Mouse (Mus musculus): ENCODE results near the gene Hunk.

The Hunk gene

DNA sequence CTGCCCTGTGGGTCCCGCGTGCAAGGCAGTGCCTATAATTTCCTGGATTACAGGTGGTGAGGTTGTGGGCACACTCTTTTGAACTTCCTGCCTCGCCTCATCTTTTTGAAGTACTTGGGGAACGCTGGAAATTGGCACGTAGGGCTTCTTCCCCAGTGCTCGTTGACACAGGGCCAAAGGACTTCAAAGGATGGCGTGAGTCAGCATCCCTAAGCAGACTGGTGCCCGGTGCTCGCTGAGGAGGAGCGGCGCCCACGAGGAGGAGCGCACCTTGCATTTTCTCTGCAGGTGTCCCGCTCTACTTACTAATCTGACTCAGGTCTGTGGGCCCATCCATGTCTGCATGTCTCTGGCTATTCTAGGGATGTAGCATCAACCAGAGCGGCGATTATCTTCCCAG lies 4.9 kb downstream of the Hunk start:
- DNase-seq (ENCODE audit: low read depth, low spot score) = no peak

DNA sequence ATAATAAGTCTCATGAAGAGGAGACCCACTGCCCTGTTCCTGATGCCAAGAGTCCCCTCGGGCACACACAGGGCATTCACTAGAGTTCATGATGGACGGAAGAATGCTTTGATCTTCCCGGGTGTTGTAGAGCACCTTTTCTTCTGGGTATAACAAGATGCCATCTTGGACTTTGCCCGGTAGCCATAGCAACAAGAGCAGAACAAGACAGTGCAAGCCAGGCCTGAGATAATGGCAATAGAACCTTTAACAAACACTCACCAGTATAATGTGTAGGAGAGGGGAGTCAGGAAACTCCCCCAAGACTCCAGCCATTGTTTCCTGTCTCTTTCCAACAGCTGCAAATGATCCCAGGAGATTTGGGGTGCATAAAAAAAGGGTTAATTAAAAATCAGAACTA lies 8.9 kb downstream of the Hunk start:
- DNase-seq (ENCODE audit: low read depth, low spot score) = no peak

DNA sequence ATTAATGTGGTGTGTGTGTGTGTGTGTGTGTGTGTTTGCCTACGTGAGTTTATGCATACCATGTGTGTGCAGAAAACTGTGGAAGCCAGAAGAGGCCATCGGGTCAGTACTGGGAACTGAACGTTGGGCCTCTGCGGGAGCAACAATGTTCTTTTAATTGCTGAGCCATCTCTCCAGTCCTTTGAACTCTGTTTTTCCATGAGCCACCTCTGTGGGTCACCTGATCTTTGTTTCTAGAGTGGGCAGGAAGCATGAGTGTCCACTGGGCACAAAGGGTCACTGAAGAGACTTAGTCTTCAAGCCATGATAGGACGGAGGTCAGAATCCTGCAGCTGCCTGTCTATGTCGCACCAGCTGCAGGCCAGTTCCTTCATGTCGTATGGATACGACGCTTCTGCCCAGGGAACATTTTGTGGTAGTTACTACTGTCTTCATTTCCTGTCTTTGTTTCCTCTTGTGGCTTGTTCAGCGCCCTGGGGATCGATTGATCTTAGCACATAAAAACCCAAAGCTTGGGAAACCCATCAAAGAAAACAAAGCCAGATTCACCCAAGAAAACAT lies 10.3 kb downstream of the Hunk start:
- no peak for DNase-seq (ENCODE audit: low read depth, low spot score)

DNA sequence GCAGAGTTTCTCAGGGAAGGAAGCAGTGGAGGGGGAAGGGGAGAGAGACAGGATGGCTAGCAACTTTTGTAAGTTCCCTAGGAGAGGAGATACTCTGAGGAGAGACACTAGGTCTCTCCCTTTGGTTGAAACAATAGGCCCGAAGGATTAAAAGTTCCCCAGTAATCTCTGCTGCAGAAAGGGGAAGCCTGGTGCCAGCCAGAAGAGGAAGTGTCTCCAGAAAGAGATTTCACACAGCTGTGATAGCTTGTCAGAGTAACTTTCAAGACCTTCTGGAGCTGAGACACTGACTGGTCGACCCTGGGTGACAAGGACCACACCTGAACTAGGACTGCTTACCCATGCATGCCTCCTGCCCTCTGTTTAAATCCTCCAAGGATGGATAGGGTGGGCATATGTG lies 11.1 kb downstream of the Hunk start:
- DNase-seq (ENCODE audit: low read depth, low spot score) = no peak

DNA sequence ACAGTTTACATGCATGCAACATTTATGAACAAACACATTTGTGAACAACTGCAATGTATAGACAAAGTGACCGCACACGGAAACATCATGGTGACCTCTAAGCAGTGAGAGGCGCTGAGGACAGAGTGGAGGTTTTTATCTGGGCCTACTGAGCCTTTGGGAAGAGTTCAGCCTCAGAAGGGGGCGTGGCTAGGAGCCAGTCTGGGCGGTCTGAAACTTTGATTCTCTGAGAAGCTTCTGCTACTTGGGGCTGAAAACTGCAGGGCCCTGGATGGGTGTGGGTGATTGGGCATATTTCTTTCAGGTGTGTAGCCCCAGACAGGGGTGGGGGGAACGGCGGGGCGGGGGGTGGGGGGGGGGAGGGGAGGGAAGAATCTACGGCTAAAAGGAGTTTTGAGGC lies 14.5 kb downstream of the Hunk start:
- no peak for DNase-seq (ENCODE audit: low read depth, low spot score)

DNA sequence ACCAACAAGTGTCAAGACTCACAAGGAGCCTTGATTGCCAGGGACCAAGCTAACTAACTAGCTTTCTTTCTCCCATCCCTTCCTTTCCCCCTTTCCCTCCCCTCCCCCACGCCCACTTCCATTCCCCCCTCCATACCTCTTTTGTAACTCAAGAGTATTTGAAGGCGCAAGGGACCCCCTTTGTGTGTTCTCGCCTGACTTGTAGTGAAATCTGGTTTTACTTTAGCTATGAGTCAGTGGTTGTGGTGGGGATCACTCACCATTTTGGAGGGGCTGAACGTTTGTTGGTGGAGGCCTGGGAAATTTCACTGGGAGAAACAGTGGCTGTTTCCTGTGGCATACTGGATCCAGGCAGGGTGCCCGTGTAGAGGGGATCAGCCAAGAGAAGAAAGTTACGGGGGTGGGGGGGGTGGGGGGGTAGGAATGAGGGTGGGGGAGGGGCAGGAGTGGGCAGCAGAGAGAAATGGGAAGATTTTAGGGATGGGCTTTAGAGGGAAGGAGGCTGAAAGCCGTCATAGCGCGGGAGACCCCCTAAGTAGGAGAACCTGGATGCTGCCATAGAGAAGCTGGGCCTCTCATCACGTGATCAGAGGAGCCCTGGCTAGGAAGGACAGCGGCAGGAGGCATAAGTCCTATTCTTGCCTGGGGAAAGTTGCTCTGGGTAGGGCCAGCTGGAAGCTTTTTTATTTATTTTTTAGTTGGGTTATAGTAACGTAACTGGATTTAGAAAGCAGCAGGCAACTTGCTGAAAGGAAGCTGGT lies 15.3 kb downstream of the Hunk start:
- DNase-seq (ENCODE audit: low read depth, low spot score) = no peak

DNA sequence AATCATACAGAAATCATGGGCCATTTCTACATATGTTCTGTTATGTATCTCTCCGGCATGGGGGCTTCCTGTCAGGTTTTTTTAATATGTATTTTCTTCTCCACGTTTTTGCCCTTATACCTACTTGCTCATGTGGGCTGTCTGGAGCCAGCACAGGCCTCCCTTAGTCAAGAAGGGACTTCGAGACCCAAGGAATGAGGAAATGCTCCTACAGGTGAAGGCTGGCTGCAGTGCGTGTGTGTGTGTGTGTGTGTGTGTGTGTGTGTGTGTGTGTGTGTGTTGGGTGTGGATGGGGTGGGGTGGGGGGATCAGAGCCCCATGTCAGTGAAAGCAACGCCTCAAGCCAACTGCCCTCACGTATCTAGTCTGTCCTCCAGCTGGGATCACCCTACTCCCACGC lies 16.5 kb downstream of the Hunk start:
- no peak for DNase-seq (ENCODE audit: low read depth, low spot score)

DNA sequence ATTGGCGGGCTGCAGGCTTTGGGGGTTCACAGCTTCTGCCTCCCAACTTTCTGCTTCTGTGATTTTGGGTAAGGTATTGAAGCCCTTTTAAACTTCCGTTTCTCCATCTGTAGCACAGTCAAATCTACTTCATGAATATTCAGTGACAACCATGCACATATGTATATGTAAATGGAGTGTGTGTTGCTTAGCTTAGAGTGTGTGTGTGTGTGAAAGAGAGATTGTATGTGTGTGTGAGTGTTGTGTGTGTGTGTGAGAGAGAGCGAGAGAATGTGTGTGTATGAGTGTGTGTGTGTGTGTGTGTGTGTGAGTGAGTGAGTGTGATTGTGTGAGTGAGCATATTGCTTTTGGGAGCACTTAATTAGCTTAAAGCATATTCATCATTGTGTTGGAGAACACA lies 19.4 kb downstream of the Hunk start:
- no peak for DNase-seq (ENCODE audit: low read depth, low spot score)

DNA sequence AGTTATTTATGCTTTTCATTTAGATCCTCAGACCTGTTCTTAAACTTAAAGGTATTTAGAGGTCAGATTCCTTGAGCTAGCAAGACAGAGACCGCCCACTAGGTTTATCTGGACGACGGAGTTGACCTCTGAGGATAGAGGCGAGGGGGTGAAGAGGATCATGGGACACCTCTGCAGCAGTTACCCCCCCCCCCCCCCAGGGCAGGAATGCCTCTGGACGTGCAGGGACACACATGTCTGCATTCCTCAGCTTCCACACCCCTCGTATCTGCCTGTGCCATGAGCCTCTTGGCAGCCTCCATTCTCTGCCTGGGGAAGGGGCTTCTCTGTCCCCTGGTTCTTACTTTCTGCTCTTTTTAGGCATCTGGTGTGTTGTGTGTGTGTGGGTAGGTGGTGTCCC lies 19.8 kb downstream of the Hunk start:
- no peak for DNase-seq (ENCODE audit: low read depth, low spot score)

DNA sequence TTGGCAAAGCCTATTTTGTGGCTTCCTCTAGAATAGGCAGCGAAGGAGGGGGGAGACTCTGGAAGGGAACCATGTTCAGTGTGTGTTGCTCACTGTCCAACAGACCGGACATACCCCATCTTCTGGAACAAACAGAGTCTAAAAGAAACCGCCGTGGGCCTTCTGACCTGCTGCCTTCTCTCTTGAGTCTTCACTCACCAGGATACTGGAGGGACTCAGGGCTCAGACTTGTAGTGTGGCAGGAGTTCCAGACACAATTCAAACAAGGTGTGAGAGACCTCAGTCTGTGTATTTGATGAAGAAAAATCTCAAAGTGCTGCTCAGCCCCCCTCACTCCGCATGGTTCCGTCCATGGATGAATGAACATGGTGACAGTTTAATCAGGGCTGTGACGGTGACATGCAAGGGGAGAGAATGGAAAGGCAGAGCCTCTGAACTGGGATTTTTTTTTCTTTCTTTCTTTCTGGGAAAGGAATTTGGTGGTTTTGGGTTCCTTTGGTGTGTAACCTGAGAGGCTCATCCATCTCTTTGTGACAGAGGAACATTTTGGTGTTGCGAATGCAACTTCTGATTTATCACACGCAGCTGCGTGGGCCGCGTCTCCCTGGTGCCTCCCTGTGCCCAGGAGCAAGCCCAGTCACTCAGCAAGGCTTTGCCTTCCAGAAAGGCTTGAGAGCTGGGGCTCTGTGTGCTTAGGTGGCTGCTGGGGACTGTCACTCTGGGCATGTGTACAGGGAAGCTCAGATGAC lies 21.9 kb downstream of the Hunk start:
- DNase-seq (ENCODE audit: low read depth, low spot score) = no peak

DNA sequence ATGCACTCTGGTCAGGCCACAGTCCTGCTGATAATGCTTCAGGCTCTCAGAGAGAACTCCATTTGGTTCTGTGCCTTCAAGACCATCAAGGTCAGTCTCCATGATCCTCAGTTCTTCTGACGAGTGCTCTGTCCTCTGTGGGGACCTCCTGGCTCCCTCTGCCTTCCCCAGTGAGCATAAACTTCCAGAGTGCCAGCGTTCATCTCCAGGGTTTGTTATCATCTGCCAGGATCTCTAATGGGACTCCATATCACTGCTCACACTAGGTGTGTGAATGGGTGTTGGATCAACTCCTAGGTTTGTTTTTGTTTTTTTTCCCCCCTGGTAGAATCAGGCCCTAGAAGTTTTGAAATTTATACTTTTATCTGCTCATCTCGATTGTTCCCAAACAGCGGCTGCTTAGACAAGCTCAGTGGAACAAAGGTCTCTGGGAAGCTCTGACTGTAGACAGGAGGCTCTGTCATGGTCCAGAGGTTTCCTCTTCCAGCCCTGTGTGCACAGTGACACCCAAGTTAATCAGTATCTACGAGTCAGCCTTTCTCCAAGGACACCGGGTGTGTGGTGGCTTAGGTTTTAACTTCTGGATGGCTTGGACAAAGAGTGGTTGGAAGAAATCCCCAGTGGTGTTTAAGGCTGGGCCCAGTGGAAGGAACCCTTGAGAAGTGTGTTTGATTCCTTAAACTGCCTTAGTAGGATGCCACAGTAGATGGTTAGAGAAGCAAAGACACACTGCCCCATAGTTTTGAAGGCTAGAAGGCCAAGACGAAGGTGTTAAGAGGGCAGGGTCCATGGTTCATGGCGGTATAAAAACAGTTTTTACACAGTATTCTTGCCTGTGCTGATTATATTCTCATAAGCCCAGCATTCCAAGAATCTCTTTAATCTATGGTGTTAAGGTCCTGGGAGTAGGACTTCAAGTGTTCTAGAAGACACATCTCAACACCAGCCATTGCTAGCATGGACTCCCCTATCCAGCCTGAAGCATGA lies 26.6 kb downstream of the Hunk start:
- DNase-seq (ENCODE audit: low read depth, low spot score) = no peak

DNA sequence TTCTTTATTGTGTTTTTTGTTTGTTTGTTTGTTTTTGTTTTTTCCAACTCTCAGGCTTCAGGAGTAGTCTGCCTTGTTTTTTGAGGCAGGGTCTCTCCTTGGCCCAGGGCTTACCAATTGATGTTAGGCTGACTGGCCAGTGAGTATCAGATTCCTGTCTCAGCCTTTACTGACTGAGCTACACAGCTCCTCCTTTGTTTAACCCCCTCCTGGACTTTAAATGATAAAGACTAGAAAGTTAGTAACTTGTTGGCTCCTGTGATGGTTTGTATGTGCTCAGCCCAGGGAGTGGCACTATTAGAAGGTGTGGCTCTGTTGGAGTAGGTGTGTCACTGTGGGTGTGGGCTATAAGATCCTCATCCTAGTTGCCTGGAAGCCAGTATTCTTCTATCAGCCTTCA lies 30.8 kb downstream of the Hunk start:
- no peak for DNase-seq (ENCODE audit: low read depth, low spot score)

DNA sequence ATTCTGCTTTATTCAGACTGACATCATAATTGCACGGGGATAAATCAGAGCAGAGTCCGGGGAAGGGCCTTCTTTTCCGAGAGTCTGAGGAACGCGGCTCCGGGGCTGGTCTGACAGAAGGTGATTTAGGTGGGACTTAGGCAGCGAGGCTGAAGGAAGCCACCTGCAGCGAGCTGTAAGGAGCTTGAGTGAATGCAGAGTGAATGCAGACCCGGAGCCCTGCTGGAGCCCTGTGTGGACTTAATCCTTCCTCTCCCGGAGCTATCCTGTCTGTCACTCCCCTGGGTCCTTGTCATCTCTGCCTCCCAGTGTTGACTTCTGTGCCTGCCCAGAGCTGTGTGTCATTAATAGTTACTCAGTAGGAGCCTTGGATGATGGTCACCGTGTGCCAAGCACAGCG lies 32.8 kb downstream of the Hunk start:
- DNase-seq (ENCODE audit: low read depth, low spot score) = no peak

DNA sequence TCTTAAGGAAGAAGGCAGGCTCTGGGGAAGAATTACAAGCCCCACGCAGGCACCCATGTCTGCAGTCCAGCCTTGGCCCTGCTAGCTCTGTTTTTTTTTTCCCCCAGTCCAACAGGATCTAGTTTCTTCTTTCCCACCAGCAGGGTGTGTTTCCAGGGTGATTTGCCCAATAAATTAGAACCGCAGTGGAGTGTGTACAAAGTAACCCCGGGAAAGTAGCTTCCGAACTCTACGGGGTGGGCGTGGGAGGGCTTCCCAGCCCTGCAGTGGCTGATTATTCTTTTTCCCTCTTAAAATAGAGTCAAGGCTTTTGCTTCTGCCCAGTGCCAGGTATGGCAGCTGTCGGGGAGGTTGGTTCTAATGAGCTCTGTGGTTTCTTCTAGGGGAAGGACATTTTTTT lies 35.3 kb downstream of the Hunk start:
- no peak for DNase-seq (ENCODE audit: low read depth, low spot score)

DNA sequence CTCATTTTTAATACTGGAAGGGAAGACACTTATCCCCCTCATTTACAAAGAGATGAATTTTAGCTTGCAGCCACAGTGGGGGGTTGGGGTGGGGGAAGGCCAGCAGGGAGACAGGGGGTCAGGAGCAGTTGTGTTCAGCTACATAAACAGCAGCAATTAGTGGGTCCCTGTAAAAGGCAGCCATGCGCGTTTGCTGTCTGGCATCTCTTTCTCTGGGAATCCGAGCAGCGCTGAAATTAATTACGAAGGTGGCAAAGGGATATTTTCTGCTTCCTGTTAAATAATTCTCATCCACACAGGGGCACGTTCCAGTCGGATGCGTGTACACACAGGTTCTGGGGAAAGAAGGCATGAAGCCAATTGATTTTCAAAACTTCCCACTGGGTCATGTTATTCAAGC lies 35.7 kb downstream of the Hunk start:
- DNase-seq (ENCODE audit: low read depth, low spot score) = no peak

DNA sequence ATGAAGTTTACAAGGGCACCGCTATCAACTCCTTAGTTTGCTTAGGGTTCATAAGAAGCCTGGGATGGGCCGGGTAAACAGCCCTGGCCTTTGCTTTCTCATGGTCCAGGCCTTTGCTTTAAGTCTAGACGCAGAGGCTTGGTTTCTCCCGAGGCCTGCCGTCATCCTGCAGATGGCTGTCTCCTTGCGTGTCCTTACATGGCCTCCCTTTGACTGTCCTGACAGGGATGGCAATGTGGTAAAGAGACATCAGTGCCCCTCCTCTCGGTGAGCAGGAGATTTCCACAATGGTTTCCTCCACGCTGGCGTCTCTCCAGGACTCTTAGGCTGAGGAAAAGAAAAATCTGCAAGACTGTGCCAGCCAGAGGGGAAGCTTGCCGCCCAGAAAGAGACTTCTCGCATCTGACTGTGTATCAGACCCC lies 36.3 kb downstream of the Hunk start:
- no peak for DNase-seq (ENCODE audit: low read depth, low spot score)

DNA sequence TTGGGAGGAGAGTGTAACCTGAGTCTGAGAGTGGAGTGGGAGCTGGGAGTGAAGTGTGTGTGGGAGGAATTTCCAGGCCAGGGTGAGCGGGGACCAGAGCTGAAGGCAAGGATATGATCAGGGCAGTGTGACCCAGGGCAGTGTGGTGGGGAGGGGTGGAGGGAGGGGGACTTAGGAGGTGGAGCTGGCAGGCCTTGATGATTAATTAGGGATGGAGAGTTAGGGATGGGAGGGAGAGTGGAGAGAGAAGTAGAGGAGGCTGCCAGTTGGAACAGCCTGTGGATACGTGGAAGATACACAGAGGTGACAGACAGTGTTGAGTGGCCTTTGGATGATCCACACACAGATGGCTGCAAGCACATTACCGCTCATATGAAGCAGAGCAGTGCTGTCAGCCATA lies 38.1 kb downstream of the Hunk start:
- DNase-seq (ENCODE audit: low read depth, low spot score) = no peak

DNA sequence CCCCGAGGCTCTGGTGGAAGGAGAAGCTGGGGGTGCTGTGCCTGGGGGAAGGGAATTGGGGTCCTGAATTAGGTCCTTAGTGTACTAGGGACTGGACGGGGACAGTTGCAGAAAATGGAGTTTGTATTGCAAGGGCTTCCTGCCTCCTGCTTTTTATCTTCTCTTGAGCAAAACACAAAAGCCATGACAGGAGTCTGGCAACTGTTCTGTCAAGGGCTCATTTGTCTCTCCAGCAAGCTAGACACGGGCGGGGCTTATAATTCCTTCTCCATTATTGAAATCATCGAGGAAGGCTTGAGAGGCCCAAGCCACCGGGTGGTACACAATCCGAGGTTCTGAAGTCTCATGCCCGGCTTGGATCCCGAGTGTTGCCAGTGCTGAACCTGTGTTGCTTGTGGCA lies 38.6 kb downstream of the Hunk start:
- no peak for DNase-seq (ENCODE audit: low read depth, low spot score)

DNA sequence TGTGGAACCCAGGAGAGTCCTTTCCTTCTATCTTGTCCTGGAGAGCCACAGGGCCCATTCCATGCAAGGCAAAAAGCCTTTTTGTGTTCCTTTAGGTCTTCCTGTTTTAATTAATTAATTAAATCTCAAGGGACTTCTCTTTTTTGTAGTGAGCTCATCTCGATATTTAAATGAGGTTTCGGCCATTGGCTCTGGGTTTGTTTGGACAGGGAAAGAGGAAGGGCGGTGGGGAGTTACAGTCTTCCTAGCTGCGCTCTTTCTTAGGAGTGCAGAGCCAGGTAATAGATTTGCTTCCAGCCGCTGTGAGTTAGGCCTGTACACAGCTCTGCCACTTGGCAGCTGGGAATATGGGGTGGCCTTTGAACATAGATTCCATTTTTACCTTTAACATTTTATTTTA lies 40.4 kb downstream of the Hunk start:
- no peak for DNase-seq (ENCODE audit: low read depth, low spot score)

DNA sequence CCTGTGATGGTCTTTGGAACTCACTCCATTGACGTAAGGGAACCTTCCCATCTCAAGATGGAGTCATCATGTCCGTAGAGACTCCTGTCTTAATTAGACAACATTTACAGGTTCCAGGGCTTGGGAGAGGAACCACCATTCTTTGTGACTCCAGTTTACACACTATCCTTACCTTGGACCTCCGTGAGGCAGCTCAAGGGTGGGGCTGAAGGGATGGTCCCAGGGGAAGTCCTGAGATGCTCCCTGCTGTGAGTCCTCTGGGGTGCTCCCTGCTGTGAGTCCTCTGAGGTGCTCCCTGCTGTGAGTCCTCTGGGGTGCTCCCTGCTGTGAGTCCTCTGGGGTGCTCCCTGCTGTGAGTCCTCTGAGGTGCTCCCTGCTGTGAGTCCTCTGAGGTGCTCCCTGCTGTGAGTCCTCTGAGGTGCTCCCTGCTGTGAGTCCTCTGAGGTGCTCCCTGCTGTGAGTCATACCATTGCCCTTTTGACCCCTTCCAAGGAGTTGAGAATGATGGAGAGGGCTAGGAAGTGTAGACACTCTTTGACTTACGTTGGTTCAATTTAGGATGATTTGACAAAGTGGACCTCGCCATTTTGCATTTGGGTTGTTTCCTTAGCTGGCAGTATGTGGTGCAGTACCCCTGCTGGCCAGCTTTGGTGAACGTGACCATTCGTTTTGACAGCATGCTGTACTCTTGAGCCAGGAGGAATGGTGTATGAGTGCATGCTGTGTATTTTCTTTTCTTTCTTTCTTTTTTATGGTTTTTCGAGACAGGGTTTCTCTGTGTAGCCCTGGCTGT lies 42.2 kb downstream of the Hunk start:
- DNase-seq (ENCODE audit: low read depth, low spot score) = no peak

DNA sequence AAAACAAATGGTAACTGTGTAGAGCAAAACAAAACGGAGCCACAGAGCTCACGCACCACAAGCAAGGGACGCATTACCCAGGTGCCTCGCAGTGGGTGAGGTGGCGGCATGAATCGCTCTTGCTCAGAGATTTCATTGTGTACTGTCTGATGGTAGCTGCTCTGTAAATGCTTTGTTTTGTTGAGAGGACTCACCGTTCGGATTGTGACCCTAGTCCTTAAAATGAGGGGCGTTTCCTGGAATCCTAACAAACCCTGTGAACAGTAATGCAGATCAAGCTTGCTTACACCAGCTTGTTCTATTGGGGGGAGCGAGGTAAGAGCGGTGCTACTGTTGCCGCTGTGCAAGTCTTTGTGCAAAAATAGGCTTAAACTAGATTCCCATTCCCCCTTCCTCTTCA lies 47.7 kb downstream of the Hunk start:
- DNase-seq (ENCODE audit: low read depth, low spot score) = no peak

Data from brain, embryonic 18.5 days (tissue).